Mouse (Mus musculus): ENCODE data around the gene Cfap74. TPM values are rescaled to one million over a fixed set of nuclear protein-coding genes. Genes with fewer than 3 reads are reported as not detected.

The Cfap74 gene
- polyA plus RNA-seq, 1 experiment from 2014 or later = 1.4 TPM

GRCm38 (mm10) chr4:155382752-155383151 is 26.2 kb upstream of the Cfap74 start:
- Histone ChIP-seq H3K36me3 (ENCODE audit: insufficient read depth, low read length) (no peaks in the 10 kb centered on the region), H3K4me1 (ENCODE audit: insufficient read depth, low read depth, low read length) (no peaks in the 10 kb centered on the region), H3K4me2 (replicated peaks; ENCODE audit: low read depth, low read length) (no peak overlapping the region), H3K9ac (replicated peaks; ENCODE audit: low read depth) (no peak overlapping the region), H3K4me3 (ENCODE audit: low read depth, low read length) (no peak overlapping the region), H3K27me3 (replicated peaks; ENCODE audit: insufficient read depth, low read length) (no peaks in the 10 kb centered on the region), H3K9me3 (ENCODE audit: low read length) (no peaks in the 10 kb centered on the region), H3K27ac (ENCODE audit: low read length) (no peak overlapping the region)
- no peak for ATAC-seq
- 25% methylated on average over 9 of the region's 9 CpGs for WGBS
- TF ChIP-seq CTCF (IDR thresholded peaks at IDR 0.05) = no peak
- no peak for TF ChIP-seq EP300 (IDR thresholded peaks at IDR 0.05)
- no peak for DNase-seq (ENCODE audit: low spot score)

GRCm38 (mm10) chr4:155383326-155383725 is 25.7 kb upstream of the Cfap74 start:
- TF ChIP-seq CTCF (IDR thresholded peaks at IDR 0.05) (no peak), EP300 (IDR thresholded peaks at IDR 0.05) (no peak)
- Histone ChIP-seq H3K4me1 (ENCODE audit: insufficient read depth, low read depth, low read length) (no peaks in the 10 kb centered on the region), H3K4me3 (ENCODE audit: low read depth, low read length) (no peak overlapping the region), H3K27me3 (replicated peaks; ENCODE audit: insufficient read depth, low read length) (no peaks in the 10 kb centered on the region), H3K27ac (ENCODE audit: low read length) (no peak overlapping the region), H3K4me2 (replicated peaks; ENCODE audit: low read depth, low read length) (no peak overlapping the region), H3K36me3 (ENCODE audit: insufficient read depth, low read length) (no peaks in the 10 kb centered on the region), H3K9me3 (ENCODE audit: low read length) (no peaks in the 10 kb centered on the region), H3K9ac (replicated peaks; ENCODE audit: low read depth) (no peak overlapping the region)
- WGBS = 51% methylated on average over 4 of the region's 4 CpGs
- no peak for DNase-seq (ENCODE audit: low spot score)
- ATAC-seq = no peak

- Histone ChIP-seq H3K4me1 (ENCODE audit: insufficient read depth, low read depth, low read length) (no peaks in the 10 kb centered on the region), H3K27ac (ENCODE audit: low read length) (no peak overlapping the region), H3K4me3 (ENCODE audit: low read depth, low read length) (no peak overlapping the region), H3K27me3 (replicated peaks; ENCODE audit: insufficient read depth, low read length) (no peaks in the 10 kb centered on the region), H3K9ac (replicated peaks; ENCODE audit: low read depth) (no peak overlapping the region), H3K4me2 (replicated peaks; ENCODE audit: low read depth, low read length) (no peak overlapping the region), H3K9me3 (ENCODE audit: low read length) (no peaks in the 10 kb centered on the region), H3K36me3 (ENCODE audit: insufficient read depth, low read length) (no peaks in the 10 kb centered on the region)
- DNase-seq (ENCODE audit: low spot score) (no peak), ATAC-seq (no peak)
- no peak for TF ChIP-seq EP300 (IDR thresholded peaks at IDR 0.05)
- TF ChIP-seq CTCF (IDR thresholded peaks at IDR 0.05) = no peak
- 74% methylated on average over 8 of the region's 8 CpGs for WGBS
Observed at GRCm38 (mm10) chr4:155387166-155387565, 21.8 kb upstream of the Cfap74 start.

- H3K4me2 ChIP-seq (replicated peaks; ENCODE audit: low read depth, low read length) = no peak overlapping the region
- no peak overlapping the region for H3K27ac ChIP-seq (ENCODE audit: low read length)
- H3K27me3 ChIP-seq (replicated peaks; ENCODE audit: insufficient read depth, low read length) = peaks cover 9% of the 10 kb centered on the region; the same call in 1 of the 2 replicates
- 84% methylated on average over 5 of the region's 5 CpGs for WGBS
- H3K36me3 ChIP-seq (ENCODE audit: insufficient read depth, low read length) = no peaks in the 10 kb centered on the region
- 0 out of 2 replicates have a peak, but pooled peaks cover 3% of the 10 kb centered on the region for H3K4me1 ChIP-seq (ENCODE audit: insufficient read depth, low read depth, low read length)
- H3K4me3 ChIP-seq (ENCODE audit: low read depth, low read length) = no peak overlapping the region
- H3K9ac ChIP-seq (replicated peaks; ENCODE audit: low read depth) = no peak overlapping the region
- DNase-seq (ENCODE audit: low spot score) = no peak
- TF ChIP-seq CTCF (IDR thresholded peaks at IDR 0.05) (no peak), EP300 (IDR thresholded peaks at IDR 0.05) (no peak)
- H3K9me3 ChIP-seq (ENCODE audit: low read length) = no peaks in the 10 kb centered on the region
- ATAC-seq = no peak
Observed at GRCm38 (mm10) chr4:155395471-155395870, 13.5 kb upstream of the Cfap74 start.

GRCm38 (mm10) chr4:155396751-155397150 is 12.2 kb upstream of the Cfap74 start:
- H3K4me2 ChIP-seq (replicated peaks; ENCODE audit: low read depth, low read length) = no peak overlapping the region
- H3K9ac ChIP-seq (replicated peaks; ENCODE audit: low read depth) = no peak overlapping the region
- DNase-seq (ENCODE audit: low spot score) (no peak), ATAC-seq (no peak)
- no peak overlapping the region for H3K27ac ChIP-seq (ENCODE audit: low read length)
- no peaks in the 10 kb centered on the region for H3K36me3 ChIP-seq (ENCODE audit: insufficient read depth, low read length)
- peaks cover 9% of the 10 kb centered on the region; the same call in 1 of the 2 replicates for H3K27me3 ChIP-seq (replicated peaks; ENCODE audit: insufficient read depth, low read length)
- no peak overlapping the region for H3K4me3 ChIP-seq (ENCODE audit: low read depth, low read length)
- TF ChIP-seq EP300 (IDR thresholded peaks at IDR 0.05) (no peak), CTCF (IDR thresholded peaks at IDR 0.05) (no peak)
- WGBS = 77% methylated on average over 4 of the region's 4 CpGs
- 0 out of 2 replicates have a peak, but pooled peaks cover 3% of the 10 kb centered on the region for H3K4me1 ChIP-seq (ENCODE audit: insufficient read depth, low read depth, low read length)
- no peaks in the 10 kb centered on the region for H3K9me3 ChIP-seq (ENCODE audit: low read length)

GRCm38 (mm10) chr4:155397511-155398221 is 11.3 kb upstream of the Cfap74 start, which contains the start of gene Gabrd:
Gene Gabrd (minus strand): TSS chr4:155398112.
- no peak within 1 kb of the TSS for H3K27ac ChIP-seq (ENCODE audit: low read length)
- H3K9me3 ChIP-seq (ENCODE audit: low read length) = no peaks in the 10 kb centered on the region
- 3% methylated on average over 40 of the region's 57 CpGs for WGBS
- TF ChIP-seq CTCF (IDR thresholded peaks at IDR 0.05) (no peak), EP300 (IDR thresholded peaks at IDR 0.05) (no peak)
- DNase-seq (ENCODE audit: low spot score) (peak; percentile 40), ATAC-seq (peak; percentile 70)
- H3K4me1 ChIP-seq (ENCODE audit: insufficient read depth, low read depth, low read length) = 0 out of 2 replicates have a peak, but pooled peaks cover 3% of the 10 kb centered on the region
- H3K9ac ChIP-seq (replicated peaks; ENCODE audit: low read depth) = no peak within 1 kb of the TSS
- peak within 1 kb of the TSS; percentile 51 for H3K4me2 ChIP-seq (replicated peaks; ENCODE audit: low read depth, low read length)
- peak within 1 kb of the TSS; percentile 15; the same call in 1 of the 2 replicates for H3K4me3 ChIP-seq (ENCODE audit: low read depth, low read length)
- no peaks in the 10 kb centered on the region for H3K36me3 ChIP-seq (ENCODE audit: insufficient read depth, low read length)
- H3K27me3 ChIP-seq (replicated peaks; ENCODE audit: insufficient read depth, low read length) = peaks cover 9% of the 10 kb centered on the region; the same call in 1 of the 2 replicates
